ENCODE assay signal across 27 mouse cellular contexts in genomic region chr4:105196099-105196498, GRCm38 (mm10). TPM values are rescaled to one million over a fixed set of nuclear protein-coding genes. Genes with fewer than 3 reads are reported as not detected.
A peak's percentile ranks its signal among the peaks of the same experiment; 100 is the strongest.
DNase-seq lines count a peak whose midpoint lies in the region; ATAC-seq and TF ChIP-seq lines count a peak whose summit lies in the region.
"Had no signal": no experiment of that assay in that cellular context is flagged by ENCODE, and none has a peak within 500 bp of the region (broad histone marks: within the 10 kb centered on the region; RNA-seq: fewer than 3 reads in every experiment).

No protein-coding gene starts in this region.

- H3K4me1 ChIP-seq in embryonic facial prominence, embryonic 13.5 days = peaks cover 56% of the 10 kb centered on the region
- peaks cover 75% of the 10 kb centered on the region for H3K4me1 ChIP-seq in embryonic facial prominence, embryonic 10.5 days
- H3K4me1 ChIP-seq in limb, embryonic 15.5 days = peaks cover 64% of the 10 kb centered on the region
- H3K4me1 ChIP-seq in limb, embryonic 10.5 days = peaks cover 71% of the 10 kb centered on the region
- peaks cover 34% of the 10 kb centered on the region for H3K4me1 ChIP-seq in intestine, embryonic 16.5 days (ENCODE audit: control insufficient read depth, insufficient read depth, low read length)
- H3K4me1 ChIP-seq in stomach, postnatal 0 days (replicated peaks; ENCODE audit: control insufficient read depth, insufficient read depth) = peaks cover 2% of the 10 kb centered on the region; the same call in 1 of the 2 replicates

- no peak for DNase-seq in embryonic facial prominence, embryonic 10.5 days (ENCODE audit: low spot score)
- DNase-seq in limb, embryonic 10.5 days (ENCODE audit: low spot score) = no peak
- DNase-seq in stomach, postnatal 0 days (ENCODE audit: low spot score) = no peak
- DNase-seq in Muller cell, postnatal 12 days (ENCODE audit: inconsistent ontology term) = no peak
- DNase-seq in right cerebral cortex, adult 2 months (ENCODE audit: low spot score in 2 of 2) = no peak
- DNase-seq: adrenal gland, postnatal 14 days; cerebellum, adult 2 months; cerebellum, postnatal 36 days; embryo, embryonic 11 days; gastrocnemius, adult 2 months; heart, postnatal 10 days; kidney, adult 2 months; layer of hippocampus, postnatal 36 days; liver, embryonic 13.5 days; lung, embryonic 14.5 days; thymus, adult 18-20 months; thymus, postnatal 4 days had no signal

- no peak for ATAC-seq in embryonic facial prominence, embryonic 13.5 days (ENCODE audit: insufficient number of reproducible peaks, insufficient read depth, low FRiP score, low TSS enrichment, low read depth)
- ATAC-seq in limb, embryonic 15.5 days (ENCODE audit: insufficient number of reproducible peaks, low FRiP score, low TSS enrichment, low read depth) = no peak
- ATAC-seq in intestine, embryonic 16.5 days = peak; percentile 37
- no peak for ATAC-seq in stomach, postnatal 0 days (ENCODE audit: low FRiP score, low TSS enrichment)

- H3K36me3 ChIP-seq in embryonic facial prominence, embryonic 13.5 days = peaks cover 51% of the 10 kb centered on the region
- peaks cover 63% of the 10 kb centered on the region for H3K36me3 ChIP-seq in embryonic facial prominence, embryonic 10.5 days (replicated peaks)
- H3K36me3 ChIP-seq in limb, embryonic 15.5 days = peaks cover 45% of the 10 kb centered on the region
- peaks cover 65% of the 10 kb centered on the region for H3K36me3 ChIP-seq in limb, embryonic 10.5 days
- no peaks in the 10 kb centered on the region for H3K36me3 ChIP-seq in intestine, embryonic 16.5 days (ENCODE audit: control insufficient read depth, insufficient read depth, low read length)
- H3K36me3 ChIP-seq in stomach, postnatal 0 days (ENCODE audit: control insufficient read depth, insufficient read depth, low read length) = peaks cover 8% of the 10 kb centered on the region; the same call in 1 of the 2 replicates
- H3K36me3 ChIP-seq: G1E; liver, embryonic 13.5 days had no signal

- 0 out of 2 replicates have a peak overlapping the region, but pooled peaks have one; percentile 17 for H3K27ac ChIP-seq in embryonic facial prominence, embryonic 13.5 days
- no peak overlapping the region for H3K27ac ChIP-seq in embryonic facial prominence, embryonic 10.5 days (replicated peaks)
- peak overlapping the region; percentile 22 for H3K27ac ChIP-seq in limb, embryonic 15.5 days
- no peak overlapping the region for H3K27ac ChIP-seq in limb, embryonic 10.5 days
- peak overlapping the region; percentile 43 for H3K27ac ChIP-seq in intestine, embryonic 16.5 days (ENCODE audit: low read length)
- H3K27ac ChIP-seq in stomach, postnatal 0 days (replicated peaks) = peak overlapping the region; percentile 75
- H3K27ac ChIP-seq: embryonic facial prominence, embryonic 15.5 days; hindbrain, embryonic 10.5 days; kidney, postnatal 0 days; limb, embryonic 12.5 days; liver, embryonic 13.5 days; midbrain, embryonic 12.5 days had no signal

- no peak overlapping the region for H3K4me3 ChIP-seq in embryonic facial prominence, embryonic 13.5 days
- H3K4me3 ChIP-seq in embryonic facial prominence, embryonic 10.5 days = no peak overlapping the region
- H3K4me3 ChIP-seq in limb, embryonic 15.5 days = no peak overlapping the region
- H3K4me3 ChIP-seq in limb, embryonic 10.5 days = no peak overlapping the region
- H3K4me3 ChIP-seq in intestine, embryonic 16.5 days (ENCODE audit: low read length) = no peak overlapping the region
- no peak overlapping the region for H3K4me3 ChIP-seq in stomach, postnatal 0 days (ENCODE audit: low read depth, low read length)
- H3K4me3 ChIP-seq: embryonic facial prominence, embryonic 15.5 days; gastrocnemius, adult 2 months; heart, embryonic 12.5 days; hindbrain, embryonic 10.5 days; limb, embryonic 12.5 days; liver, embryonic 13.5 days; midbrain, embryonic 12.5 days had no signal

- no peaks in the 10 kb centered on the region for H3K9me3 ChIP-seq in embryonic facial prominence, embryonic 13.5 days
- no peaks in the 10 kb centered on the region for H3K9me3 ChIP-seq in embryonic facial prominence, embryonic 10.5 days
- H3K9me3 ChIP-seq in limb, embryonic 15.5 days = no peaks in the 10 kb centered on the region
- no peaks in the 10 kb centered on the region for H3K9me3 ChIP-seq in limb, embryonic 10.5 days (replicated peaks)
- H3K9me3 ChIP-seq in intestine, embryonic 16.5 days (ENCODE audit: control insufficient read depth, low read length) = no peaks in the 10 kb centered on the region
- no peaks in the 10 kb centered on the region for H3K9me3 ChIP-seq in stomach, postnatal 0 days (ENCODE audit: control insufficient read depth, low read length)
- H3K9me3 ChIP-seq: embryonic facial prominence, embryonic 15.5 days; heart, embryonic 12.5 days; hindbrain, embryonic 10.5 days; limb, embryonic 12.5 days; liver, embryonic 13.5 days; midbrain, embryonic 12.5 days had no signal

- no peak for TF ChIP-seq CTCF in stomach, postnatal 0 days (IDR thresholded peaks at IDR 0.05; ENCODE audit: low read depth)

- no peak overlapping the region for H3K9ac ChIP-seq in embryonic facial prominence, embryonic 13.5 days
- no peak overlapping the region for H3K9ac ChIP-seq in limb, embryonic 15.5 days
- no peak overlapping the region for H3K9ac ChIP-seq in intestine, embryonic 16.5 days (ENCODE audit: low read depth, low read length)
- H3K9ac ChIP-seq in stomach, postnatal 0 days (ENCODE audit: low read length) = no peak overlapping the region
- H3K9ac ChIP-seq: embryonic facial prominence, embryonic 15.5 days; heart, embryonic 12.5 days; limb, embryonic 12.5 days; liver, embryonic 13.5 days; lung, embryonic 14.5 days; midbrain, embryonic 12.5 days had no signal

- WGBS in embryonic facial prominence, embryonic 13.5 days = 80% methylated on average over 9 of the region's 9 CpGs
- 90% methylated on average over 9 of the region's 9 CpGs for WGBS in embryonic facial prominence, embryonic 10.5 days
- WGBS in limb, embryonic 15.5 days = 57% methylated on average over 9 of the region's 9 CpGs
- WGBS in limb, embryonic 10.5 days = 68% methylated on average over 9 of the region's 9 CpGs
- 49% methylated on average over 9 of the region's 9 CpGs for WGBS in intestine, embryonic 16.5 days
- WGBS in stomach, postnatal 0 days = 55% methylated on average over 9 of the region's 9 CpGs

- TF ChIP-seq EP300 in stomach, postnatal 0 days (optimal IDR thresholded peaks at IDR 0.05) = no peak

- no peak overlapping the region for H3K4me2 ChIP-seq in embryonic facial prominence, embryonic 13.5 days
- no peak overlapping the region for H3K4me2 ChIP-seq in limb, embryonic 15.5 days
- H3K4me2 ChIP-seq in intestine, embryonic 16.5 days (ENCODE audit: low read depth, low read length) = no peak overlapping the region
- H3K4me2 ChIP-seq in stomach, postnatal 0 days (replicated peaks; ENCODE audit: low read depth) = no peak overlapping the region
- H3K4me2 ChIP-seq: embryonic facial prominence, embryonic 15.5 days; heart, embryonic 12.5 days; limb, embryonic 12.5 days; liver, embryonic 13.5 days; lung, embryonic 14.5 days; midbrain, embryonic 12.5 days had no signal

- no peaks in the 10 kb centered on the region for H3K27me3 ChIP-seq in embryonic facial prominence, embryonic 13.5 days
- H3K27me3 ChIP-seq in embryonic facial prominence, embryonic 10.5 days (replicated peaks; ENCODE audit: low read depth, poor library complexity, severe bottlenecking) = no peaks in the 10 kb centered on the region
- H3K27me3 ChIP-seq in limb, embryonic 15.5 days = no peaks in the 10 kb centered on the region
- H3K27me3 ChIP-seq in limb, embryonic 10.5 days (ENCODE audit: low read depth, poor library complexity, severe bottlenecking) = no peaks in the 10 kb centered on the region
- H3K27me3 ChIP-seq in intestine, embryonic 16.5 days (replicated peaks; ENCODE audit: control insufficient read depth, insufficient read depth, low read length) = no peaks in the 10 kb centered on the region
- H3K27me3 ChIP-seq in stomach, postnatal 0 days (ENCODE audit: control insufficient read depth, insufficient read depth, low read length) = no peaks in the 10 kb centered on the region
- H3K27me3 ChIP-seq: embryonic facial prominence, embryonic 15.5 days; heart, embryonic 12.5 days; limb, embryonic 12.5 days; liver, embryonic 13.5 days; midbrain, embryonic 12.5 days had no signal

RNA-seq across cellular contexts. Expression of gene Plpp3, which starts 39.0 kb away (rescaled TPM):
- 150 and 160 TPM in 2 replicates for polyA plus RNA-seq in embryonic facial prominence, embryonic 13.5 days (2015; fragmentation: Nextera tagmentation; extraction: Ambion mirVana)
- 67.6 and 77.1 TPM in 2 replicates for polyA plus RNA-seq in embryonic facial prominence, embryonic 10.5 days (2016; fragmentation: Nextera tagmentation; extraction: Ambion mirVana)
- 143 and 150 TPM in 2 replicates for polyA plus RNA-seq in limb, embryonic 15.5 days (2015; fragmentation: Nextera tagmentation; extraction: Ambion mirVana)
- 58.9 and 75.2 TPM in 2 replicates for polyA plus RNA-seq in limb, embryonic 10.5 days (2016; fragmentation: Nextera tagmentation; extraction: Ambion mirVana)
- 46.0 and 48.4 TPM in 2 replicates for polyA plus RNA-seq in intestine, embryonic 16.5 days (2015; fragmentation: Nextera tagmentation; extraction: Ambion mirVana)
- polyA plus RNA-seq in stomach, postnatal 0 days (2015; fragmentation: Nextera tagmentation; extraction: Ambion mirVana) = 60.2 and 64.4 TPM in 2 replicates
- polyA plus RNA-seq: G1E had no signal

Comparison
In these comparisons a context has a peak if more than half of its experiments do, and no peak if none do; other contexts are left out.
1. H3K27ac ChIP-seq: peak in embryonic facial prominence, embryonic 13.5 days (single experiment), limb, embryonic 15.5 days (single experiment), intestine, embryonic 16.5 days (single experiment) and stomach, postnatal 0 days (single experiment); none in embryonic facial prominence, embryonic 10.5 days (single experiment) and limb, embryonic 10.5 days (single experiment).